Mouse (Mus musculus): ENCODE data around the gene Hap1.
"Not testable (repeated sequence)": the region's sequence is repeated elsewhere in the genome, so short reads cannot be mapped to it uniquely, and the experiment has no call there.

The Hap1 gene

DNA sequence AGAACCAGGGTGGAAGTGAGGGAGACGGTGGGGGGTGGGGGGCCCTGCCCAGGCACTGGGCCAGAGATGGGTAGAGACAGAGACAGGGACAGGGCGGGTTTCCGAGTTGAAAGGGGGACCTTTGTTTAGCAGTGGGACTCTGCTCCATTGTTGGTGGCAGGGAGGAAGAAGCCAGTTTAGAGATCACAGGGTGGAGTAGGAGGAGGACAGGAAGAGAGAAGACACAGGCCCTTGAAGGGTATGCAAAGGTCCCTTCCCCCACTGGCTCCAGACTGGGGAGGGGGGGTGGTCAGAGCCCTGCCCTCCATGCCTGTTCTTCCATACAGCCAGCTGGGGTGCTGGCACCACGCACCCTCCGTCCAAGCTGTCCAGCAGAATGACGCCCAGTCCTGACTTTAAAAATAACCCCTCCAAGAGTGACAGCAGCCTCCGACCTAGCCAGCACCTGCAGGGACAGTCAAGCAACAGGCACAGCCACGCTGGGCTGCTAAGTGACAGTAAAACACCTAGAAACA, 34.1 kb upstream of the Hap1 start:
- DNase-seq (ENCODE audit: low spot score): no peak

DNA sequence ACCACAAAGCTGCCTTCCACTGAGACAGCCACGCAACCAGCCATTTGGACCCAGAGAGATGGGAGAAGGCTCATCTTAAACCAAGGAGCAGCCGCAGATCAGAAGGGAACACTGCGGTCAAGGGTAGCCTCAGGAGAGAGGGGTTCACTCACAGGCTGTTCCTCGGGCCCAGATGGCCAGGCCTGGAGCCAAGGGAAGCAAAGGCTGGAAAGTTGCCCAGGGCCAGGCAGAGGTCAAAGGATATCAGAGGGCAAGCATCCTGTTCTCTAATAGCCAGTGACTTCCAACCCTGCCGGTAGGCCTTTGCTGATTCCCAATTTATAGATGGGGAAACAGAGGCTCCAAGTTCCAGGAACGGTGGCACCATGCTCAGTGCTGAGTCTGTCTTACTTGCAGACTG, 32.7 kb upstream of the Hap1 start:
- peak; percentile 61 for DNase-seq (ENCODE audit: low spot score)

GRCm38 (mm10) chr11:100387589-100388375, 31.9 kb upstream of the Hap1 start:
- DNase-seq (ENCODE audit: low spot score): peak; percentile 56

DNA sequence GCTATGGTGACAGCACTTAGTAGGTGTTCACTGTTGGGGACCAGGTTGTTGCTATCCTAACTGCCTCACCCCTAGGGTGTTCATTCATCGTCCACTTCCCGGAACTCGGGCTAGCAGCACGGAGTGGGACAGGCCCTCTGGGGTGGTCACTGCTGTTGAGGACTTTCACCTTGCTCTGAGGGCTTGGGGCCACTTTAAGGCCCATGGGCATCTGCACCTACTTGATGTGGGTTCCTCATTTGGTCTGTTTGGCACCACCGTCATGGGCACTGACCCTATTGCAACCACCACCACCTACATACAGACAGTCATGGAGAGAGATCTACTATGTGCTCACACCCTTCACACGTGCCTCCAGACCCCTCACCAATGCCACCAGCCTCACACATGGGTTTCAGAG, 31.2 kb upstream of the Hap1 start:
- DNase-seq (ENCODE audit: low spot score): no peak

DNA sequence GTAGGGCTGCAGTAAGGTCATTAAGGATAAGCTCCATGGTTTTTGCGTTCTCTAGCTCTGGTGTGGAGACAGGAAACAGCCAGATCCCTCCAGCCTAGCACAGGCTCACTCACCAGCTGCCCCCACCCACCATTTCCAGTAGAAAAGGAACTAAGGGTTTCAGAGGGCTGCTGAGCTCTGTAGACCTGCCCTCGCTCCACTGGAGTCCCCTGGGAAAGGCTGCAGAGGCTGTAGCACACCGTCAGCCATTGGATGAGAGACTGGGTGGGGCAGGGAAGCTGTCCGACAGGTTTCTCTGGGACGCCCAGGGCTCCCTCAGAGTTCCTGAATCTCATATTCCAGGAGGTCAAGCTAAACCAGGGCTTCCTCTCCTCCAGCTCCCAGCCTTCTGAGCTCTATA, 30.7 kb upstream of the Hap1 start:
- DNase-seq (ENCODE audit: low spot score): no peak

DNA sequence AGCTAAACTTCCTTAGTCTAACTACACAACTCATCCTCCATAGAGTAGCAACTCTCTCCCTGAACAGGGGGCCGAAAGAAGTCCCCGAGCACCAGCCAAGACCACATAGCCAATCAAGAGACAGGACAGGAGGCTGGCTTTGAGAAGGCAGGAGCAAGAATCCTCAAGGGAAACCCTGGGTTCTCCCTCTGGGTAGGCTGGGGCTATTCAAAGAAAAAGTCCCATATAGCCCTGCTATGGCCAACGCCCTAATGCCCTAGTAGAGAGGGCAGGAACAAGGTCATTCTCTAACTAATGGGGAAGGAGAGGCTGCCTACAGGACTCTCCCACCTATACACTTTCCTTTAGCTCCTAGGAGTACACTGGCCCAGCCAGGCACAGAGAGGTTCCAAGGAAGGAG, 29.1 kb upstream of the Hap1 start:
- no peak for DNase-seq (ENCODE audit: low spot score)

DNA sequence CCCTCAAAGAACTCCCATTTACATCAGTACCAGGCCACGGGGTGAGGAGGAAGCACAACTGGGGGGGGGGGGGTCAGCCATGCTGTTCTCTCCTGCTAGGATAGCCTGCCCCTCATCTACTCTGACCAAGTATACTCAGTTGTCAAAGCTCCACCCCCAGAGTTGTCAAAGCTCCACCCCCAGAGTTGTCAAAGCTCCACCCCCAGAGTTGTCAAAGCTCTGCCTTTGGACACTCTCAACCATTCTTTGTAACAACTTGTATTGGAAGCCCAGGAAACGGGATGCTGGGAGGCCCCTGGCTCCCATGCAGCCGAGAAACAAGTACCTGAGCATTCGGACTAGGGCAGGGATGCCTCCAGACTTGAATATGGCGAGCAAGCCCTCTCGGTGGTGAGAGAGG, 26.8 kb upstream of the Hap1 start:
- no peak for DNase-seq (ENCODE audit: low spot score)

- no peak for DNase-seq (ENCODE audit: low spot score)
Measured at GRCm38 (mm10) chr11:100379311-100379710, 23.4 kb upstream of the Hap1 start.

DNA sequence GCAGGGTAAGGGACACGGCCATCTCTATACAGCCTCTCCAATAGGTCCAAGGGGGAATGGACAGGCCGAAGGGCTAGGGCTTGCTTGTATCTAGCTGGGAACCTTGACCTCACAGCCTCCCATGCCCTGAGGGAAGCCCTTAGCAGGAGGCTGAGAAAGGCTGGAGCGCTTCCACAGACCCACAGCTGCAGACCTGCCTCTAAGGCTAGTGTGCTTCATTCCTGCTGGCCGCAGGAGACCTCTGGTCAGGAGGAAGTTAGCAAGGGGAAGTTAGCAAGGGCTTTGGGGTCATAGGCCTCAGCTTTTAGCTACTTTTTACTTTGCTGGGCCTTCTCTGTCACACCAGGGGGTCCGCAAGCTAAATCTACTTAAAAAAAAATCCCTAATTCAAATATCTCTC, 22.5 kb upstream of the Hap1 start:
- DNase-seq (ENCODE audit: low spot score): no peak

- DNase-seq (ENCODE audit: low spot score): no peak
Measured at GRCm38 (mm10) chr11:100377989-100378388, 22.1 kb upstream of the Hap1 start.

- no peak for DNase-seq (ENCODE audit: low spot score)
Measured at GRCm38 (mm10) chr11:100376746-100377389, 20.9 kb upstream of the Hap1 start.

DNA sequence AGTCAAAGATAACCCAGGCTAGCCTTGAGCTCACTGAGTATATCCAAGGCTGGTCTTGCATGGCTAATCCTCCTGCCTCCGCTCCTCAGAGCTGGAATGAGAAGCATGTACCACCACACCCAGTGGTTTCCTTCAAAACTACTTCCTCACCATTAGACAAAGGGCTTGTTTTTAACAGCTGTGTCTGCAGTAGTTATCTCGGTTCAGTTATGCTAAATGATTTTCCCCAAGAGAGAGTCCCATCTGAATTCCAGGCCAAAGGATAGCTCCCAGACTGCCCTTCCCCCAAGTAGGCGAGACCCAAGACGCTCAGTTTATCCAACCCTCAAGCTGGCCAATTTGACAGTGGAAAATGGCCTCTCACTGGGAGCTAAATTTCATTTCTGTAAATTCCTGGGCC, 20.1 kb upstream of the Hap1 start:
- peak; percentile 47 for DNase-seq (ENCODE audit: low spot score)

DNA sequence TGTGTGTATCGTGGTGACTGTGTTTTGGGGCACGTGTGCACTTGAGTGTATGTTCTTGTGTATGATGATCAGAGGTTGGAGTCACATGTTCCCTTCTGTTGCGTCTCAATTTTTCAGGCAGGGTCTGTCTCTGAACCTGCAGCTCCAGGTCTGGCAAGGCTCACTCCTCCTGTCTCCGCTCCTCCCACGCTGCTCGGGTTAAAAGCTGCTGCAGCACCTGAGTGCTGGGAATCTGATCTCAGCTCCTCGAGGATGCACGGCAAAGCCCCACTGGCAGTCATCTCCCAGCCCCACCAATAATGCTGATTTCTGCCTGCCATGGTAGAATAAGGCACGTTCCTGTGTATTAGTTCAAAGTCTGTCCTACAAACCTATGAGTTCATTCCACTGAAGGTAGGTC, 19.2 kb upstream of the Hap1 start:
- DNase-seq (ENCODE audit: low spot score): no peak

DNA sequence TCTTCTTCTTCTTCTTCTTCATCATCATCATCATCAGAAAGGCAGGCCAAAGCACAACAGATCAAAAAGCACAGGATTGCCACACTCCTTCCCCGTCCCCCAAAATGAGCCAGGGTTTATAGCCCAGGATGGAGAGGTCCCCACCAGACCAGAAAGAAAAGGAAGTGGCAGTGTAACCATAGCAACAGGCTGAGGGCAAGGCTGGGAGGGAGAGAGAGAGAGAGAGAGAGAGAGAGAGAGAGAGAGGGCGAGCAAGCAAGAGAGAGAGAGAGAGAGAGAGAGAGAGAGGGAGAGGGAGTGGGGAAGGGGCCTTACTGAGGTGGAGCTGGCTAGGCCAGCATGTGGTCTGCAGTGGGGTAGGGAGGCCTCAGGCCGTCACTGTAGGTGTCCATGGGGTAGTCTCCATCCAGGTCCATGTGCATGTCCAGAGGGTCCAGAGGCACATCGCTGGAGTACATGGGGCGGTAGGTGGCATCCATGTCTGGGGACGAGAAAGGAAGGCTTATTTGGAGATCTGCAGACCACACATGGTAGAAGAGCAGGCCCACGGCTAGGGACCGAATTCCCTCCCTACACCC, 16.1 kb upstream of the Hap1 start:
- DNase-seq (ENCODE audit: low spot score): no peak

DNA sequence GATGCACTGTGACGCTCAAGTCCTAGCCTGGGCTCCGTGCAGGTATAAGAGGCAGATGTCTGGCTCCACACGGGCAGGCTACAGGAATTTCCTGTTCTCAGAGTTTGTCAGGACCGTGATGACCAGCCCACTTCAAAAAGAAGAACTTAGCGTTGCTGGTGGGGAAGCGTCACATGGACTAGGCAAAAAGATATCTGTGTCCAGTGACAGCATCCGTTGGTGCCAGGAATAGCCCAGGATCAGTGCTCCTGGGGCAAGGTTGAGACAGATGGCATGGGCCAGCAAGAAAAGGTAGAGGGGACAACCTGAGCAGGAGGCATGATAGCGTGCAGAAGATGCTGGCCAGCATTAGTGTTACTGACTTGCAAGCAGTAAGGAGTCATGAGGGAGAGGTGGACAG, 13.9 kb upstream of the Hap1 start:
- DNase-seq (ENCODE audit: low spot score): no peak

GRCm38 (mm10) chr11:100369145-100369544, 13.2 kb upstream of the Hap1 start:
- no peak for DNase-seq (ENCODE audit: low spot score)

DNA sequence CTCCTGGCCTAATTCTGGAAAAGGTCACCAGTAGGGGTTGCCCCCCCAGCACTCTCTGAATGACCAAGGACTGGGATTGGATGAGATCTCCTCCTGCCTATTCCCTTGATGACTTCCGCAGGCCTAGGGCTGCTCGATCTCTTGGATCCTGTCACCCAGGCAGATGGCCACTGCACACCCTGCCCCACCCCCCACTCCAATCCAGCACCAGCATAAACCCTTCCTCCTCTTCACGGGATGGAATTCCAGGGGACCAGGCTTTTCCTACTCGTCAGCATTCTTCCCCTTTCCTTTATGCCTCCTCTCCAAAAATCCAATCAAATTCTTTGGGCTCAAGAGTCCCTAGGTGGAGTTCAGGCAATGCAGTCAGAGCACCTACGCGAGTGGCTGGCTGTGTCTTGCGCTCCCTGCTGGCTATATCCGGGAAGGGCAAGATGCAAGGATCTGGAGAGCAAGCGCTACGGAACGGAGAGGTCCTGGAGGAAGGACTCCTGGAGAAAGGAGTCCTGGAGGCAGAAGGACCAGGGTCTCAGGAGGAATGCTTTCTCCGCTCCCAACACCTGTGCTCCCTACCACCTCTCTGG, 7.1 kb upstream of the Hap1 start:
- no peak for DNase-seq (ENCODE audit: low spot score)

GRCm38 (mm10) chr11:100362209-100362978, 6.5 kb upstream of the Hap1 start:
- peak; percentile 80 for DNase-seq (ENCODE audit: low spot score)

DNA sequence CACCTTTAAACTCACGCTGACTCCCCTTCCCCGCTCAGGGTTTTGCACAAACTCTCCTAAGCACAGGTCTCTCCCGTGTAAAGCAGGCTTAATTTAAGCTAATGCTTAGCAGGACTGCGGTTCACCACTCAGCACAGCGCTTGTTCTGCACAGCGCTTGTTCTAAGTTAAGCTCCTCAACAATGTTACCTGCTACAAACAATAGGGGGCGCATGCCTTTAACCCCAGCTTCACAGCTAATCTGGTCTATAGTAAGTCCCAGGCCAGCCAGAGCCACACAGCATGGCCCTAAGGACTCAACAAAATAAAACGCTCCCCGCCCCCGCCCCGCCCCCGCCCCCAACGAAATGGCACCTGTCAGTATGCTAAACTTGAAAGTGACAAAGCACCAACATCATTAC, 5.1 kb upstream of the Hap1 start:
- not testable (repeated sequence) for DNase-seq (ENCODE audit: low spot score)

GRCm38 (mm10) chr11:100360175-100360574, 4.2 kb upstream of the Hap1 start:
- DNase-seq (ENCODE audit: low spot score): no peak

DNA sequence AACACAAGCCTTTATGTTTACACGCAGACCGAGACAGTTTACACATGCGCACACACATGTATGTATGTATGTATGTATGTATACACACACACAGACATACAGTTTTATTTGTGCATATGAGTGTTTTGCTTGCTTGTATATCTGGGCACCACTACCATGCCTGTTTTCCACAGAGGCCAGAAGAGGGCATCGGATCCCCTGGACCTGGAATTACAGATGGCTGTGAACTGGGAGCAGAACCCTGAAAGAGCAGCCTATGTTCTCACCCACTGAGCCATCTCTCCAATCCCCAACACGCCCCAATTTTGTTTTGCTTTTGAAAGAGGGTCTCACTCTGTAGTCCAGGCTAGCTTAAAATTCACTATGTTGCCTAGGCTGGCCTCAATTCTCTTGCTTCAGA, 1.5 kb upstream of the Hap1 start:
- DNase-seq (ENCODE audit: low spot score): no peak

GRCm38 (mm10) chr11:100356819-100357211, 887 bp upstream of the Hap1 start:
- no peak for DNase-seq (ENCODE audit: low spot score)
